10 mouse cellular contexts compared by ENCODE assay signal in the genomic region with DNA sequence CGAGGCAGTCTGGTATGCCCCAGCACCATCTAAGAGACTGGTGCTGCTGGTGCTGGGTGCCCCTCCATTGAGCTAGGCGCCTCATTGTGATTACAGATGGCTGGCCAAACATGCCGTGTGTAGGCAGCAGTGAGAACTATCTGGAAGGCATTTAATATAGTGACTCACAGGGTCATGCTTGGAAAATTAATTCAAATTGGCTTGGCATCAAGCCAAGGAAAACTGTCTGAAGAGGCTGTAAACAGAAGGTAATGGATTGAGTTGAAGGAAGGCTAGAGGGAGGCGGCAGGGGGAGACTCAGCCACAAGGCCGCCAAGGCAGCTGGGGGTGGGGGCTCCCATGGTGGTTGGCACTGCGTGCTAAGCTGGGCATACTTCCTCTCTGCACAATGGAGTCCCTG. TPM values are rescaled to one million over a fixed set of nuclear protein-coding genes. Genes with fewer than 3 reads are reported as not detected.
DNase-seq lines count a peak whose midpoint lies in the region; ATAC-seq lines count a peak whose summit lies in the region.
"Had no signal": no experiment of that assay in that cellular context is flagged by ENCODE, and none has a peak within 500 bp of the region (broad histone marks: within the 10 kb centered on the region; RNA-seq: fewer than 3 reads in every experiment).

No protein-coding gene starts in this region.

- H3K9ac ChIP-seq in lung, embryonic 16.5 days (ENCODE audit: low read length), result no peak overlapping the region
- H3K9ac ChIP-seq in embryonic facial prominence, embryonic 14.5 days (ENCODE audit: low read depth, low read length), result no peak overlapping the region
- no peak overlapping the region for H3K9ac ChIP-seq in stomach, embryonic 14.5 days (replicated peaks; ENCODE audit: low read depth, low read length)
- H3K9ac ChIP-seq: limb, embryonic 15.5 days had no signal

- 43% methylated on average over 6 of the region's 6 CpGs for WGBS in lung, embryonic 16.5 days
- 47% methylated on average over 4 of the region's 6 CpGs for whole genome bisulfite sequencing in embryonic facial prominence, embryonic 14.5 days
- WGBS in stomach, embryonic 14.5 days, result 52% methylated on average over 6 of the region's 6 CpGs

- no peaks in the 10 kb centered on the region for H3K9me3 ChIP-seq in lung, embryonic 16.5 days (ENCODE audit: control insufficient read depth, low read length)
- no peaks in the 10 kb centered on the region for H3K9me3 ChIP-seq in embryonic facial prominence, embryonic 14.5 days (ENCODE audit: control insufficient read depth, low read length)
- H3K9me3 ChIP-seq in stomach, embryonic 14.5 days (ENCODE audit: control insufficient read depth, low read depth, low read length), result no peaks in the 10 kb centered on the region
- H3K9me3 ChIP-seq: limb, embryonic 15.5 days had no signal

- H3K4me3 ChIP-seq in lung, embryonic 16.5 days (ENCODE audit: low read length), result no peak overlapping the region
- no peak overlapping the region for H3K4me3 ChIP-seq in embryonic facial prominence, embryonic 14.5 days (ENCODE audit: low read depth, low read length)
- no peak overlapping the region for H3K4me3 ChIP-seq in stomach, embryonic 14.5 days (ENCODE audit: low read depth, low read length)
- H3K4me3 ChIP-seq: erythroblast, embryonic 14.5 days; limb, embryonic 15.5 days had no signal

- no peaks in the 10 kb centered on the region for H3K27me3 ChIP-seq in lung, embryonic 16.5 days (ENCODE audit: control insufficient read depth, insufficient read depth, low read depth, low read length)
- H3K27me3 ChIP-seq in embryonic facial prominence, embryonic 14.5 days (replicated peaks; ENCODE audit: control insufficient read depth, insufficient read depth, low read length), result no peaks in the 10 kb centered on the region
- H3K27me3 ChIP-seq in stomach, embryonic 14.5 days (ENCODE audit: control insufficient read depth, insufficient read depth, low read length), result no peaks in the 10 kb centered on the region
- H3K27me3 ChIP-seq: limb, embryonic 15.5 days had no signal

- DNase-seq in lung, postnatal 4 days, result no peak
- peak; percentile 65 for DNase-seq in embryonic facial prominence, embryonic 14.5 days (ENCODE audit: low spot score)
- peak; percentile 21 for DNase-seq in kidney, postnatal 10 days
- DNase-seq in thymus, postnatal 14 days, result no peak
- DNase-seq in heart, adult 8-10 months (ENCODE audit: low spot score), result no peak
- no peak for DNase-seq in thymus, postnatal 0 days (ENCODE audit: low spot score)

- no peaks in the 10 kb centered on the region for H3K36me3 ChIP-seq in lung, embryonic 16.5 days (ENCODE audit: control insufficient read depth, insufficient read depth, low read length)
- no peaks in the 10 kb centered on the region for H3K36me3 ChIP-seq in embryonic facial prominence, embryonic 14.5 days (ENCODE audit: control insufficient read depth, insufficient read depth, low read length)
- H3K36me3 ChIP-seq in stomach, embryonic 14.5 days (ENCODE audit: control insufficient read depth, insufficient read depth, low read length), result no peaks in the 10 kb centered on the region
- H3K36me3 ChIP-seq: limb, embryonic 15.5 days had no signal

- peaks cover 6% of the 10 kb centered on the region; the same call in 1 of the 2 replicates for H3K4me1 ChIP-seq in lung, embryonic 16.5 days (replicated peaks; ENCODE audit: control insufficient read depth, insufficient read depth, low read length)
- peaks cover 4% of the 10 kb centered on the region; the same call in 1 of the 2 replicates for H3K4me1 ChIP-seq in embryonic facial prominence, embryonic 14.5 days (ENCODE audit: control insufficient read depth, insufficient read depth, low read length)
- no peaks in the 10 kb centered on the region for H3K4me1 ChIP-seq in stomach, embryonic 14.5 days (ENCODE audit: control insufficient read depth, insufficient read depth, low read length)

- H3K4me2 ChIP-seq in lung, embryonic 16.5 days (ENCODE audit: low read depth, low read length), result no peak overlapping the region
- no peak overlapping the region for H3K4me2 ChIP-seq in embryonic facial prominence, embryonic 14.5 days (ENCODE audit: low read depth, low read length)
- no peak overlapping the region for H3K4me2 ChIP-seq in stomach, embryonic 14.5 days (replicated peaks; ENCODE audit: low read depth, low read length)
- H3K4me2 ChIP-seq: limb, embryonic 15.5 days had no signal

- peak; percentile 60; the same call in 1 of the 2 replicates for ATAC-seq in lung, embryonic 16.5 days (ENCODE audit: low read depth)
- peak; percentile 37 for ATAC-seq in embryonic facial prominence, embryonic 14.5 days (ENCODE audit: low read depth)
- peak; percentile 28; the same call in 1 of the 2 replicates for ATAC-seq in stomach, embryonic 14.5 days (ENCODE audit: insufficient number of reproducible peaks, insufficient read depth, low FRiP score, low read depth)

- H3K27ac ChIP-seq in lung, embryonic 16.5 days (ENCODE audit: low read length), result no peak overlapping the region
- no peak overlapping the region for H3K27ac ChIP-seq in embryonic facial prominence, embryonic 14.5 days (replicated peaks; ENCODE audit: low read depth, low read length)
- no peak overlapping the region for H3K27ac ChIP-seq in stomach, embryonic 14.5 days (ENCODE audit: low read length)
- H3K27ac ChIP-seq: limb, embryonic 15.5 days had no signal

RNA-seq across cellular contexts. Expression of gene Hmgb3, which starts 27.1 kb away (rescaled TPM):
- 210 and 238 TPM in 2 replicates for polyA plus RNA-seq in lung, embryonic 16.5 days (2015; fragmentation: Nextera tagmentation; extraction: Ambion mirVana)
- 122 and 159 TPM in 2 replicates for polyA plus RNA-seq in embryonic facial prominence, embryonic 14.5 days (2014; fragmentation: Nextera tagmentation; extraction: Ambion mirVana)
- polyA plus RNA-seq in stomach, embryonic 14.5 days (2014; fragmentation: Nextera tagmentation; extraction: Ambion mirVana), result 171 and 172 TPM in 2 replicates
- total RNA-seq in heart, adult 8-10 months (2022), result 10 to 100 TPM; 56.9 to 90.2 (median 62.2) TPM
- 106 and 141 TPM in 2 replicates for polyA plus RNA-seq in thymus, postnatal 0 days (2015; fragmentation: Nextera tagmentation; extraction: Ambion mirVana)

RNA-seq across cellular contexts. Expression of gene Cd99l2, which starts 36.0 kb away (rescaled TPM):
- polyA plus RNA-seq in lung, embryonic 16.5 days (2015; fragmentation: Nextera tagmentation; extraction: Ambion mirVana), result 33.7 and 34.7 TPM in 2 replicates
- polyA plus RNA-seq in embryonic facial prominence, embryonic 14.5 days (2014; fragmentation: Nextera tagmentation; extraction: Ambion mirVana), result 27.6 and 31.2 TPM in 2 replicates
- polyA plus RNA-seq in stomach, embryonic 14.5 days (2014; fragmentation: Nextera tagmentation; extraction: Ambion mirVana), result 22.6 and 23.7 TPM in 2 replicates
- 10 to 100 TPM; 63.9 to 73.7 (median 70.0) TPM for total RNA-seq in heart, adult 8-10 months (2022)
- 10.7 and 11.2 TPM in 2 replicates for polyA plus RNA-seq in thymus, postnatal 0 days (2015; fragmentation: Nextera tagmentation; extraction: Ambion mirVana)

Comparison
In these comparisons a context has a peak if more than half of its experiments do, and no peak if none do; other contexts are left out.
1. DNase-seq: peak in embryonic facial prominence, embryonic 14.5 days (single experiment) and kidney, postnatal 10 days (single experiment); none in lung, postnatal 4 days (0 of 2), thymus, postnatal 14 days (single experiment), heart, adult 8-10 months (single experiment) and thymus, postnatal 0 days (single experiment).
2. Peak in every context shown above with its lines, with median percentiles within 50 percentile points of each other: ATAC-seq.